Mouse (Mus musculus) embryonic fibroblast, embryonic 13.5 days (primary cell): ENCODE measurements at regions not wholly inside any gene's neighbourhood (a gene's known extent, or its start where the extent isn't known, plus 50 kb on each side); places are given as distances from the start of the nearest gene placed in this dataset.

Source experiments
- CTCF ChIP-seq: IDR thresholded peaks from 2 replicates; pipeline ENCODE4 v1.5.1; 2011; ENCODE audit warnings: mild to moderate bottlenecking, control low read depth, low read length, moderate library complexity, borderline replicate concordance; ENCODE audit not compliant: insufficient read depth
- POLR2A ChIP-seq: IDR thresholded peaks from 2 replicates; pipeline ENCODE4 v1.6.1; 2011; ENCODE audit warnings: low read depth, mild to moderate bottlenecking, control low read depth, low read length, moderate library complexity

DNA sequence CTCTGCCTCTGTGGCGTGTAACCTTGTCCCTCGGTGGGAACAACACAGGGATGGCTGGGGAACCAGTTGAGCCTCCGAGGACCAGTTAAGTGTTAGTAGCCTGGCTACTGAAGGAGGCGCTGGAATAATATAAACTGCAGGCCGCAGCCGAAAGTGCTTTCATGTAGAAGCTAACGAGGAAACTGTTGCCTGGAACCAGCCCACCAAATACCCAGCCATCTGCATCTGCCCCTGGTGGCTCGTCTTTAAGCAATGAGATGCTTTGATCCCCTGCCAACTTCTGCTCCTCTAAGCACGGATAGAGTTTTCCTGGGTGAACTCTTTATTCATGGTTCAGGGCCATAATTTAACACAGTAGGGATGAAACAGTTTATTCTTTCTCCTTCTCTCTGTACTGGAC, 137.2 kb upstream of the Prok2 start:
- TF ChIP-seq POLR2A (no peak), CTCF (no peak)
